Mouse (Mus musculus) mesoderm, embryonic 11.5 days (tissue): ENCODE results near the gene Gm28102.
"Not testable (repeated sequence)": the region's sequence is repeated elsewhere in the genome, so short reads cannot be mapped to it uniquely, and the experiment has no call there.

ENCODE experiments used
- DNase-seq: peaks from one replicate; pipeline ENCODE4 v3.0.0-alpha.2; 2012; ENCODE audit warnings: low read depth, low spot score

Gm28102 gene

DNA sequence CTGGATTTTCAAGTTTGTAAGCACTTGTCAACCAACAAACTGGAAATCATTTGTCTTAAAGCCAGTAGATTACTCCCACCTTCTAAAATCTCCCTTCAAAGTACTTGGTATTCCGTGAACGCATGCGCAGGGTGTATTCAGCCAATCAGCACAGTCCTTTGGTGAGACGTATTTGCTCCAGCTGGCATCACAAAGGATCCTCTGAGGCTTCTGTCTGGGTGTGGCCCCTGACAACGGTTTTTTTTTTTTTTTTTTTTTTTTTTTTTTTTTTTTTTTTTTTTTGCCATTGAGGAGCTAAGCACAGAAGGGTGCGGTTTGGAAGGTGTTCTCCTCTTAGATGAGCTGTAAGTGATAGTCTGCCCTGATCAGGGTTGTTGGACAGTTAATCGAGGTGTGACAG is at the start of gene Gm28102:
Gene Gm28102, plus strand, starts transcription at position 301 of the 400 bp plus-strand sequence.
- not testable (repeated sequence) for DNase-seq
